Mouse (Mus musculus) ES-Bruce4 (cell line): Measurements from ENCODE around the gene Gngt2.

Source experiments
- CTCF ChIP-seq: IDR thresholded peaks from one replicate; pipeline ENCODE4 v1.8.1; 2011; ENCODE audit warnings: low read depth, low read length
- EP300 ChIP-seq: IDR thresholded peaks from 2 replicates; pipeline ENCODE4 v1.6.1; 2011; ENCODE audit warnings: low read depth, low read length; ENCODE audit not compliant: insufficient read depth
- POLR2A ChIP-seq: IDR thresholded peaks from one replicate; pipeline ENCODE4 v1.8.1; 2011; ENCODE audit warnings: low read length; ENCODE audit not compliant: insufficient read depth

GRCm38 (mm10) chr11:95791787-95792186 is 45.2 kb upstream of the Gngt2 start:
- TF ChIP-seq POLR2A, result no peak
- TF ChIP-seq CTCF, result no peak
- TF ChIP-seq EP300, result no peak
